Mouse (Mus musculus): ENCODE measurements at regions not wholly inside any gene's neighbourhood (a gene's known extent, or its start where the extent isn't known, plus 50 kb on each side); places are given as distances from the start of the nearest gene placed in this dataset.

- DNase-seq (ENCODE audit: low read depth, low spot score) = no peak
These were observed 368.7 kb downstream of the Etnk1 start for GRCm38 (mm10) chr6:143535726-143536125.

GRCm38 (mm10) chr6:143536525-143537293 lies 369.7 kb downstream of the Etnk1 start:
- no peak for DNase-seq (ENCODE audit: low read depth, low spot score)

- DNase-seq (ENCODE audit: low read depth, low spot score) = no peak
These were observed 380.4 kb downstream of the Etnk1 start for GRCm38 (mm10) chr6:143547406-143547903.

- no peak for DNase-seq (ENCODE audit: low read depth, low spot score)
These were observed 387.9 kb downstream of the Etnk1 start for GRCm38 (mm10) chr6:143554946-143555345.

GRCm38 (mm10) chr6:143558046-143558884 lies 391.2 kb downstream of the Etnk1 start:
- no peak for DNase-seq (ENCODE audit: low read depth, low spot score)

- no peak for DNase-seq (ENCODE audit: low read depth, low spot score)
These were observed 392.3 kb downstream of the Etnk1 start for GRCm38 (mm10) chr6:143559316-143559715.

- no peak for DNase-seq (ENCODE audit: low read depth, low spot score)
These were observed 394.5 kb downstream of the Etnk1 start for GRCm38 (mm10) chr6:143561316-143562088.

- no peak for DNase-seq (ENCODE audit: low read depth, low spot score)
These were observed 404.5 kb downstream of the Etnk1 start for GRCm38 (mm10) chr6:143571356-143572115.

GRCm38 (mm10) chr6:143579223-143579622 lies 412.2 kb downstream of the Etnk1 start:
- no peak for DNase-seq (ENCODE audit: low read depth, low spot score)

GRCm38 (mm10) chr6:143589666-143590065 lies 422.6 kb downstream of the Etnk1 start:
- DNase-seq (ENCODE audit: low read depth, low spot score) = no peak

GRCm38 (mm10) chr6:143590231-143590630 lies 423.2 kb downstream of the Etnk1 start:
- DNase-seq (ENCODE audit: low read depth, low spot score) = no peak

GRCm38 (mm10) chr6:143592490-143592889 lies 425.5 kb downstream of the Etnk1 start:
- no peak for DNase-seq (ENCODE audit: low read depth, low spot score)

- no peak for DNase-seq (ENCODE audit: low read depth, low spot score)
These were observed 428.5 kb downstream of the Etnk1 start for GRCm38 (mm10) chr6:143595486-143595885.

GRCm38 (mm10) chr6:143597414-143597813 lies 430.4 kb downstream of the Etnk1 start:
- DNase-seq (ENCODE audit: low read depth, low spot score) = no peak

GRCm38 (mm10) chr6:143598916-143599315 lies 431.9 kb downstream of the Etnk1 start:
- no peak for DNase-seq (ENCODE audit: low read depth, low spot score)

- DNase-seq (ENCODE audit: low read depth, low spot score) = no peak
These were observed 442.1 kb downstream of the Etnk1 start for GRCm38 (mm10) chr6:143609100-143609499.

GRCm38 (mm10) chr6:143612966-143613365 lies 445.9 kb downstream of the Etnk1 start:
- DNase-seq (ENCODE audit: low read depth, low spot score) = no peak

GRCm38 (mm10) chr6:143614431-143614987 lies 447.5 kb downstream of the Etnk1 start:
- no peak for DNase-seq (ENCODE audit: low read depth, low spot score)

- no peak for DNase-seq (ENCODE audit: low read depth, low spot score)
These were observed 448.3 kb downstream of the Etnk1 start for GRCm38 (mm10) chr6:143615361-143615760.

GRCm38 (mm10) chr6:143616386-143616785 lies 449.4 kb downstream of the Etnk1 start:
- no peak for DNase-seq (ENCODE audit: low read depth, low spot score)

- no peak for DNase-seq (ENCODE audit: low read depth, low spot score)
These were observed 451.5 kb downstream of the Etnk1 start for GRCm38 (mm10) chr6:143618558-143618957.
